Mouse (Mus musculus) neural tube, embryonic 11.5 days (tissue): ENCODE measurements around the gene Rara. TPM values are rescaled to one million over a fixed set of nuclear protein-coding genes. Genes with fewer than 3 reads are reported as not detected.

Experiments used
- ATAC-seq: fragments of 200-750 bp; cut with Nextera tagmentation; 2 replicates; pipeline ENCODE4 v1.8.0; 2017; ENCODE audit warnings: moderate number of reproducible peaks, mild to moderate bottlenecking, moderate TSS enrichment, moderate library complexity; ENCODE audit not compliant: insufficient read depth, low FRiP score, low TSS enrichment
- DNase-seq: peaks from one replicate; pipeline ENCODE4 v3.0.0-alpha.2; 2015; ENCODE audit warnings: low spot score
- H3K27ac ChIP-seq: fragments of 300-500 bp; sonication (generic); 2 replicates; pipeline ENCODE4 v1.5.1; 2014; ENCODE audit warnings: low read depth, mild to moderate bottlenecking, low read length
- H3K27me3 ChIP-seq: fragments of 300-500 bp; sonication (generic); 2 replicates; pipeline ENCODE4 v1.6.1; 2014; ENCODE audit warnings: mild to moderate bottlenecking, low read length, mixed read lengths; ENCODE audit not compliant: control insufficient read depth, insufficient read depth
- H3K36me3 ChIP-seq: fragments of 300-500 bp; sonication (generic); 2 replicates; pipeline ENCODE4 v1.6.1; 2014; ENCODE audit warnings: mild to moderate bottlenecking, low read length, moderate library complexity, mixed read lengths; ENCODE audit not compliant: control insufficient read depth, insufficient read depth
- H3K4me1 ChIP-seq: fragments of 300-500 bp; sonication (generic); 2 replicates; pipeline ENCODE4 v1.6.1; 2014; ENCODE audit warnings: low read length, mixed read lengths; ENCODE audit not compliant: control insufficient read depth, insufficient read depth
- H3K4me2 ChIP-seq: fragments of 300-500 bp; sonication (generic); 2 replicates; pipeline ENCODE4 v1.6.1; 2014; ENCODE audit warnings: low read depth, mild to moderate bottlenecking, moderate library complexity
- H3K4me3 ChIP-seq: fragments of 300-500 bp; sonication (generic); 2 replicates; pipeline ENCODE4 v1.5.1; 2014; ENCODE audit warnings: low read depth, low read length
- H3K9ac ChIP-seq: fragments of 300-500 bp; sonication (generic); 2 replicates; pipeline ENCODE4 v1.6.1; 2014; ENCODE audit warnings: mild to moderate bottlenecking, low read length
- H3K9me3 ChIP-seq: fragments of 300-500 bp; sonication (generic); 2 replicates; pipeline ENCODE4 v1.6.1; 2016; ENCODE audit warnings: low read length; ENCODE audit not compliant: control insufficient read depth
- WGBS: fragments of 180-500 bp; shearing (Covaris S2); extraction: QIAGEN DNeasy Blood & Tissue Kit; methylation state at CpG from one replicate; pipeline ENCODE4 v1.1.7; 2014; 5-methylcytosine and 5-hydroxymethylcytosine counted together
- polyA plus RNA-seq: library from polyadenylated mRNA; unstranded; fragments of >200 nt; fragmentation: Nextera tagmentation; extraction: Ambion mirVana; gene quantifications from 2 replicates; pipeline ENCODE4 v1.2.1, GENCODE M21; 2014

The Rara gene
- polyA plus RNA-seq, 1 experiment from 2014 or later, result 73.2 TPM

- no peak for ATAC-seq
- H3K4me3 ChIP-seq, result no peak overlapping the region
- H3K27me3 ChIP-seq, result no peaks in the 10 kb centered on the region
- H3K27ac ChIP-seq, result no peak overlapping the region
- DNase-seq, result no peak
- no peak overlapping the region for H3K9ac ChIP-seq
- H3K4me1 ChIP-seq, result peaks cover 42% of the 10 kb centered on the region
- no peaks in the 10 kb centered on the region for H3K36me3 ChIP-seq
- H3K4me2 ChIP-seq, result no peak overlapping the region
- H3K9me3 ChIP-seq, result no peaks in the 10 kb centered on the region
- 78% methylated on average over 8 of the region's 10 CpGs for WGBS
Measured at GRCm38 (mm10) chr11:98956340-98956739, 28.7 kb downstream of the Rara start.

DNA sequence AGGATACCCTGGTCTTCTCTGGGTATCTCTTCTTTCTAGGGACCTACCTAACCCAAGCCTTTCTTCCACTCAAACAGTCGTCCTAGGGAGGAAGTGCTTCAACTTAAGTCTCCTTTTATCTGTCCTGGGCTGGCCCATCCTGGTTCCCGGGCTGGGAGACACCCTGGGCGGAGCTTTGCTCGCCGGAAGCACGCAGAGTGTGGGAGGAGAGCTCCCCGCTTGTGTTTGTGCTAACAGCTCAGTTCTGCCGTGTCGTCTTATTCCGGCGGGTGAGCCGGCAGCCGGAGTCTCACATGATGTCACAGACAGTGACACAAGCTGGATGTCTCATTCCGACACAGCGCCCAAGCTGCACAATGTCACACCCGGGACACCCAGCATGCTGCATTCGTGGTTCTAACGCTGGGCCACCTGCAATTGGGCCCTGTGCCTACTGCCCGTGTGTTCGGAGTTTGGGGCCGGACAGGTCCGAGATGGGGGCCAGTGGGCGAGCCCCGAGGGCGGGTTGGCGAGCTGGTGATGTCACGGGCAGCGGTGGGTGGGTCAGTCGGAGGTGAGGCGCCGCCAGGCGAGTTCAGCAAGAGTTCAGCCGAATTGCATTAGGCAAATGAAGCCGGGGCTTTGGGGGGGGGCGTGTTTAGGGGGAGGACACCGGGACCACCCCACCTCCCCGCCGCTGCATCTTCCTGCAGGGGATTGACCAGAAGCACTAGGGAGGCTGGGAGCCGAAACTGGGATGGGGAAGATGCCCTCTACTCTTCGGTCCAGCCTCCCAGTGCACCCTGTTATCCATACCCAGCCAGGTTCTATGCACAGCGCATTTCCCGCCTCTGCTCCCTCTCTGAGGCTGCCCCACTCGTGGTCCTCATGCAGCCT, 32.1 kb downstream of the Rara start:
- Histone ChIP-seq H3K4me2 (peak overlapping the region; percentile 98), H3K36me3 (no peaks in the 10 kb centered on the region), H3K9me3 (no peaks in the 10 kb centered on the region), H3K9ac (peak overlapping the region; percentile 84), H3K4me3 (peak overlapping the region; percentile 91), H3K27me3 (no peaks in the 10 kb centered on the region), H3K27ac (peak overlapping the region; percentile 96), H3K4me1 (peaks cover 57% of the 10 kb centered on the region)
- WGBS, result under 1% methylated on average over 42 of the region's 43 CpGs
- peak; percentile 61 for ATAC-seq
- peak; percentile 85 for DNase-seq

DNA sequence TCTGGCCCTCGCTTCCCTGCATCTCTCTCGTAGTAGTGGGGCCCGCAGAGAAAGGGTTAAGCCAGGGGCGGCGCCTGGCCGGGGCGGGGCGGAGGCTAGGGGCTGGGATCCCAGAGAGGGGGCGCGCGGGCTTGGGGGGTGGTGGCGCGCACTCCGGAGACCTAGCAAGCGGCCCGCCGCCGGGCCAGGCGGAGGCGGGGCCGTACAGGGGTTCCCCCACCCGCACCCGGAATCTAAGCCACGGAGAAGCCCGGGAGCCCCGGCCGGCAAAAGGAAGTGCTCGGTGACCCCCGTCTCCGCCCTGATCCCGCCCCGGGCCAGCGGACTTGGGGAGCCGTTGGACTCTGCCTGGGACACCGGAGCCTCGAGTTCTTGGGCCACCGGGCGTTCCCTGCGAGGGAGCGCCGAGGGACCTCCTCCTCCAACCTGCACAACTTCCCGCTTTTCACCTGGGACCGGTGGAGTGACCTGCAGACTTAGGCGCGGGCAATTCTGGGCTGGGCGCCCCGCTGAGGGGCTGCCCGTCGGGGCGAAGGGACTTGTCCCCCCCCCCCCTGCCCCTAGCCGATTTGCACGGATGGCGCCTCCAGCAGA, 32.8 kb downstream of the Rara start:
- Histone ChIP-seq H3K4me2 (peak overlapping the region; percentile 98), H3K36me3 (no peaks in the 10 kb centered on the region), H3K4me3 (peak overlapping the region; percentile 91), H3K4me1 (peaks cover 57% of the 10 kb centered on the region), H3K9me3 (no peaks in the 10 kb centered on the region), H3K27ac (peak overlapping the region; percentile 96), H3K27me3 (no peaks in the 10 kb centered on the region), H3K9ac (peak overlapping the region; percentile 84)
- DNase-seq, result peak; percentile 91
- WGBS, result under 1% methylated on average over 49 of the region's 53 CpGs
- no peak for ATAC-seq

DNA sequence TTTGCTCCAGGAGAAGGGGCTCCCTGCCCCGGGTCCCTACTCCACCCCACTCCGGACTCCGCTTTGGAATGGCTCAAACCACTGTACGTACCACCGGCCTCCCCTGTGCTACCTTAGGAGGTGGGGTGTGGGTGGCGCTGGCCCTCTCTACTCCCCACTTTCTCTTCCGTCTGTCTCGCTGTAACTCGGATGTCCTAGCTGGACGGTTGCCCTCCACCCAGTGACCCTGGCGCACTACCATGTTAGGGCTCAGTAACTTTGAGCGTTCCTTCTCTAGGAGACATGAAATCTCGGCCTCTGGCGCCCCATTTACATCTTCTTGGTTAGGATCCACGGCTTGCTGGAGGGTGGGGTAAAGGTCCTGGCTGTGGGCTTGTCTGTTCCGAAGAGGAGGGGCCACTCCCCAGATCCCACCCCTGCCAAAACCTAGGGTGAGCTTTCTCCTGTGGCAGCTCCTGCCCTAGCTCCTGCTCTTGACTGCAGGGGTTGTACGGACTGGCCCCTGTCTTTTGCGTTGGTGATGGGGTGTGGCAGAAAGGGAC, 33.5 kb downstream of the Rara start:
- Histone ChIP-seq H3K27ac (peak overlapping the region; percentile 96), H3K36me3 (no peaks in the 10 kb centered on the region), H3K27me3 (no peaks in the 10 kb centered on the region), H3K9ac (peak overlapping the region; percentile 84), H3K4me2 (peak overlapping the region; percentile 98), H3K4me1 (peaks cover 59% of the 10 kb centered on the region), H3K9me3 (no peaks in the 10 kb centered on the region), H3K4me3 (peak overlapping the region; percentile 91)
- ATAC-seq, result no peak
- no peak for DNase-seq
- 2% methylated on average over 18 of the region's 18 CpGs for WGBS

DNA sequence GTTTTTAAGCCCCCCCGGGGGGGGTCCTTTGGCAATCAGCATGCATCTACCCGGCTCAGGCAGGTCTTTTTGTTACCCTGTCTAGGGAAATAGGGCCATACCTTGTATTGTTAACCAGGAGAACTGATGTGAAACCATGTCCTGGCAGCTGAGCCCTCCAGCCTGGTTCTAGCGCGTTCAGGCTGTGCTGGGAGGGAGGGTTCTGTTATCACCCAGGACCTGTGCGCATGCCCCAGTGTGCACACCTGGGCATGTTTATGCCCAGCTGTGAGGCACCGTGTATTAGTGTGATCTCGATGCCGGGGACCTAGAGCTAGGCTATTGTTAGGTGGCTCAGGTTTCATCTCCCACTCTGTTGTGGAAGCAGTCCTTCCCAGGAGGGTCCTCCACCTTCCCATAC, 34.1 kb downstream of the Rara start:
- peak overlapping the region; percentile 84 for H3K9ac ChIP-seq
- no peak for ATAC-seq
- peak overlapping the region; percentile 98 for H3K4me2 ChIP-seq
- H3K4me3 ChIP-seq, result peak overlapping the region; percentile 91
- no peaks in the 10 kb centered on the region for H3K9me3 ChIP-seq
- DNase-seq, result no peak
- no peaks in the 10 kb centered on the region for H3K27me3 ChIP-seq
- H3K4me1 ChIP-seq, result peaks cover 66% of the 10 kb centered on the region
- peak overlapping the region; percentile 96 for H3K27ac ChIP-seq
- 4% methylated on average over 8 of the region's 8 CpGs for WGBS
- no peaks in the 10 kb centered on the region for H3K36me3 ChIP-seq

GRCm38 (mm10) chr11:98962421-98963095, 34.9 kb downstream of the Rara start:
- H3K36me3 ChIP-seq, result no peaks in the 10 kb centered on the region
- peak overlapping the region; percentile 84 for H3K9ac ChIP-seq
- H3K4me3 ChIP-seq, result peak overlapping the region; percentile 91
- peak overlapping the region; percentile 98 for H3K4me2 ChIP-seq
- peaks cover 74% of the 10 kb centered on the region for H3K4me1 ChIP-seq
- no peak for ATAC-seq
- H3K9me3 ChIP-seq, result no peaks in the 10 kb centered on the region
- H3K27ac ChIP-seq, result peak overlapping the region; percentile 96
- whole genome bisulfite sequencing, result 3% methylated on average over 12 of the region's 12 CpGs
- H3K27me3 ChIP-seq, result no peaks in the 10 kb centered on the region
- no peak for DNase-seq

DNA sequence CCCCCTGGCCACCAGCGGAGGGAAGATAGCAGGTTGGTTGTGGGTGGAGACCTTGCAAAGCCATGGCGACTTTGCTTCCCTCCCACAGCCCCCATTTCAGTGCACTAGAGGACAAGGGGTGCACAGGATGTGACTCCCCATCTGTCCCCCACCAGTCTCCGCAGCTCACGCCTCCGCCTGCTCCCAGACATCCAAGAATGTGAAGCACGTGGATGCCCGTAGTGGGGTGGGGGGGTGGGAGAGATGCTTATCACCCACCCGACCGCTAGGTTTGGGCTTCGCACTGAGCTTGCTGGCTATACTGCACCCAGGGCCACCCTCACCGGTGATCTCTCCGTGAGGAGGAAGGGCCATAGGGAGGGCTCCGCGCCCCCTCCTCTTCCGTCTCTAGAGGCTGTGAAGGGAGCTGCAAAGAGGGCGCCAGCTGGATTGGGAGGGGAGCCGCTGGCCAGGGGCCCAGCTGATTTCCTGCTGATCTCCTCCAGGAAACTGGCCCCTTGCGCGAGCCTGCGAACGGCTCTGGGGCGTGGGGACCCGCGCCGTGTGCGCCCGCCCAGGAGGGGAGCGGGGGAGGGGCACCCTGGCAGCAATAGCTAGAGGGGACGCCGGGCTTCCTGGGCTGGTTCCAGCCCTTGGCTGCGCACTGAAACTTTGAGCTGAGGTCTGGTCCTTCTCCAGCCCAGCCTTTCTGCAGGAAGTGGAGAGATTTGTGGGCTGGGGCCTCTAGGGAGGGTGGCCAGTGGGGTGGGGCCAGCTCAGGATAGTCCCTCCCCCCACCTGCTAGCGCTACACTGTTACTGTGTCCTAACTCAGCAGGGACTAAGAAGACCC, 35.8 kb downstream of the Rara start:
- Histone ChIP-seq H3K9ac (peak overlapping the region; percentile 84), H3K4me2 (peak overlapping the region; percentile 98), H3K4me1 (peaks cover 82% of the 10 kb centered on the region), H3K27ac (peak overlapping the region; percentile 96), H3K27me3 (no peaks in the 10 kb centered on the region), H3K4me3 (peak overlapping the region; percentile 91), H3K9me3 (no peaks in the 10 kb centered on the region), H3K36me3 (no peaks in the 10 kb centered on the region)
- WGBS, result 1% methylated on average over 31 of the region's 32 CpGs
- ATAC-seq (peak; percentile 24), DNase-seq (peak; percentile 70)

- Histone ChIP-seq H3K4me1 (peaks cover 77% of the 10 kb centered on the region), H3K27ac (peak overlapping the region; percentile 96), H3K27me3 (no peaks in the 10 kb centered on the region), H3K36me3 (no peaks in the 10 kb centered on the region), H3K9me3 (no peaks in the 10 kb centered on the region), H3K9ac (peak overlapping the region; percentile 84), H3K4me3 (peak overlapping the region; percentile 91), H3K4me2 (peak overlapping the region; percentile 98)
- 6% methylated on average over 6 of the region's 6 CpGs for WGBS
- DNase-seq, result peak; percentile 60
- ATAC-seq, result no peak
Measured at GRCm38 (mm10) chr11:98964201-98964615, 36.6 kb downstream of the Rara start.
